Mouse (Mus musculus) midbrain, embryonic 12.5 days (tissue): ENCODE data around the gene Trnt1. TPM values are rescaled to one million over a fixed set of nuclear protein-coding genes. Genes with fewer than 3 reads are reported as not detected.

Experiments used
- polyA plus RNA-seq: library from polyadenylated mRNA; unstranded; fragments of >200 nt; fragmentation: Nextera tagmentation; extraction: Ambion mirVana; gene quantifications from 2 replicates; pipeline ENCODE4 v1.2.1, GENCODE M21; 2016

Gene Trnt1
- polyA plus RNA-seq, 1 experiment from 2014 or later = 70.6 TPM

Other genes starting within 250 kb of the Trnt1 start
- gene Il5ra, start 20.1 kb upstream of the Trnt1 start, polyA plus RNA-seq = not detected in 2 replicates
- 54.2 and 58.0 TPM in 2 replicates for gene Crbn, start 31.0 kb downstream of the Trnt1 start, polyA plus RNA-seq